Mouse (Mus musculus) heart, embryonic 12.5 days (tissue): ENCODE results near the gene Gm14781. TPM values are rescaled to one million over a fixed set of nuclear protein-coding genes. Genes with fewer than 3 reads are reported as not detected.
"Not testable (repeated sequence)": the region's sequence is repeated elsewhere in the genome, so short reads cannot be mapped to it uniquely, and the experiment has no call there.

Experiments
- ATAC-seq: fragments of 200-750 bp; cut with Nextera tagmentation; 2 replicates; pipeline ENCODE4 v1.8.0; 2017; ENCODE audit warnings: moderate TSS enrichment, moderate library complexity; ENCODE audit not compliant: insufficient number of reproducible peaks, low FRiP score
- H3K27ac ChIP-seq: fragments of 300-500 bp; sonication (generic); 2 replicates; pipeline ENCODE4 v1.5.1; 2016; ENCODE audit warnings: mild to moderate bottlenecking, moderate library complexity; ENCODE audit not compliant: poor library complexity, severe bottlenecking
- H3K27me3 ChIP-seq: fragments of 300-500 bp; sonication (generic); replicated peaks from 2 replicates; pipeline ENCODE4 v1.6.1; 2016; ENCODE audit warnings: mild to moderate bottlenecking, moderate library complexity
- H3K36me3 ChIP-seq: fragments of 300-500 bp; sonication (generic); 2 replicates; pipeline ENCODE4 v1.6.1; 2016; ENCODE audit warnings: mild to moderate bottlenecking, moderate library complexity
- H3K4me1 ChIP-seq: fragments of 300-500 bp; sonication (generic); replicated peaks from 2 replicates; pipeline ENCODE4 v1.6.1; 2016; ENCODE audit warnings: mild to moderate bottlenecking
- H3K4me2 ChIP-seq: fragments of 300-500 bp; sonication (generic); 2 replicates; pipeline ENCODE4 v1.6.1; 2016; ENCODE audit warnings: mild to moderate bottlenecking, moderate library complexity
- H3K4me3 ChIP-seq: fragments of 300-500 bp; sonication (generic); 2 replicates; pipeline ENCODE4 v1.5.1; 2016; ENCODE audit warnings: mild to moderate bottlenecking
- H3K9ac ChIP-seq: fragments of 300-500 bp; sonication (generic); 2 replicates; pipeline ENCODE4 v1.6.1; 2016; ENCODE audit warnings: mild to moderate bottlenecking, moderate library complexity
- H3K9me3 ChIP-seq: fragments of 300-500 bp; sonication (generic); replicated peaks from 2 replicates; pipeline ENCODE4 v1.6.1; 2016; ENCODE audit warnings: mild to moderate bottlenecking, moderate library complexity
- WGBS: fragments of 180-500 bp; shearing (Covaris S2); methylation state at CpG from one replicate; pipeline ENCODE4 v1.1.7; 2016; 5-methylcytosine and 5-hydroxymethylcytosine counted together
- polyA plus RNA-seq: library from polyadenylated mRNA; unstranded; fragments of >200 nt; fragmentation: Nextera tagmentation; extraction: Ambion mirVana; gene quantifications from 2 replicates; pipeline ENCODE4 v1.2.1, GENCODE M21; 2016

Gene Gm14781
- not detected in 2 replicates for polyA plus RNA-seq

GRCm38 (mm10) chrX:91631894-91632293 lies at the start of gene Gm14781:
Gene Gm14781, plus strand, starts transcription at chrX:91632194.
- not testable (repeated sequence) for H3K4me3 ChIP-seq, H3K4me1 ChIP-seq, H3K4me2 ChIP-seq, H3K27me3 ChIP-seq, H3K36me3 ChIP-seq, H3K9me3 ChIP-seq, H3K9ac ChIP-seq, ATAC-seq, H3K27ac ChIP-seq
- WGBS = 63% methylated on average over 1 of the region's 1 CpGs

DNA sequence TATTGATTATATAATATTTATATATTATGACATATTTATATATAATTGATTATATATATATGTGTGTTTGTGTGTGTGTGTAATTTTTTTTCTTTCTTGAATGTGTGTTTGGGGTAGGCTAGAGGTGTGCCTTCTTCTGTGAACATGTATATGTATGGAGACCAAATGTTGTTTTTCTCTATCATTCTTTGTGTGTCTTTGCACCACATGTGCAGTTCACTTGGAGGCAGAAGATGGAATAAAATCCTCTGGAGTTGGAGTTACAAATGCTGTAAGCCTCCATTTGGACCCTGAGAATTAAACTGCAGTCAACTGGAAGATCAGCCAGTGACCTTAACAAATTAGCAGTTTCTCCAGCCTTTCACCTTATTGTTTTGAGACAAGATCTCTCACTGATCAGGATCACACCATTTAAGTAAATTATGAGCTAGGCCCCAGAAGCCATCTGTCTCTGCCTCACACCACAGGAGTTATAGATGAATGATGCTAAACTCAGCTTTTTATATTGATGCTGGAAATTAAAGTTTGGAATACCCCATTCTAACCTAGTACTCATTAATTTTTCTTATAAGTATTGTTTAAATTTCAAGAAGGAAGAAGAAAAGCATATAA lies 23.1 kb downstream of the Gm14781 start:
- not testable (repeated sequence) for H3K4me1 ChIP-seq, H3K4me3 ChIP-seq, H3K27me3 ChIP-seq, ATAC-seq, H3K36me3 ChIP-seq, H3K4me2 ChIP-seq, H3K9ac ChIP-seq, H3K9me3 ChIP-seq, H3K27ac ChIP-seq

Other genes starting within 250 kb of the Gm14781 start
- gene Gm5072, start 239.7 kb upstream of the Gm14781 start, polyA plus RNA-seq = not detected in 2 replicates
- gene Gm8914, start 152.1 kb upstream of the Gm14781 start, polyA plus RNA-seq = not detected in 2 replicates
- gene 1700084M14Rik, start 56.3 kb upstream of the Gm14781 start, polyA plus RNA-seq = not detected in 2 replicates
- gene Mageb5, start 150.8 kb downstream of the Gm14781 start, polyA plus RNA-seq = not detected in 2 replicates